Mouse (Mus musculus): ENCODE measurements around the gene Ifit3b.

GRCm38 (mm10) chr19:34655227-34655805 lies 47.5 kb downstream of the Ifit3b start:
- no peak for TF ChIP-seq CTCF (conservative IDR thresholded peaks at IDR 0.05; ENCODE audit: low read length)
- peak; percentile 55; the same call in 1 of the 2 replicates for TF ChIP-seq NANOG (IDR thresholded peaks at IDR 0.05; ENCODE audit: borderline replicate concordance, low read length)
- no peak for TF ChIP-seq POU5F1 (IDR thresholded peaks at IDR 0.05; ENCODE audit: borderline replicate concordance, low read length)
